Mouse (Mus musculus) spleen, adult 2 months (tissue): ENCODE measurements at regions not wholly inside any gene's neighbourhood (a gene's known extent, or its start where the extent isn't known, plus 50 kb on each side); places are given as distances from the start of the nearest gene placed in this dataset.

Experiments used
- CTCF ChIP-seq: fragments of 200-500 bp; IDR thresholded peaks from 2 replicates; pipeline ENCODE4 v1.5.1; 2011; ENCODE audit warnings: mild to moderate bottlenecking, inconsistent platforms; ENCODE audit not compliant: insufficient read depth, insufficient read length, insufficient replicate concordance; ENCODE audit errors: extremely low read depth
- POLR2A ChIP-seq: fragments of 200-500 bp; IDR thresholded peaks from 2 replicates; pipeline ENCODE4 v1.6.1; 2011; ENCODE audit warnings: low read depth, low read length, inconsistent platforms

DNA sequence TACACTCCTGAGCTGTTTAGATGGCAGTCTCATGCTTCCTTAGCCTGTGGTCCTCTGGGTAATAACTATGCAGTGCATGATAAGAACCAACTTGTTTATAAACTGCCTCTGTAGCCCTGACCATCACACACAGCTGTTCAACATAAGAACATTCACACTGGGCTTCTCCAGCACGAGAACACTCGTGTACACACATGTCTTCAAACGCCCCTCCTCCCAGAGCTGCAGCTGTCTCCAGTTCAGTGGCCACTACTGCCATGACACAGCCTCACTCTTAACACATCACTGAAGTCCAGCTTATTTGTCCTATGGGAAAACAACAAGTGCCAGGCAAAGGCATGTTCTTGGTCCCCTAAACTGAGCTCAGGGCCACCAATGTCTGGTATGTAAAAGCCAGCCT lies 152.9 kb downstream of the Hlx start:
- no peak for TF ChIP-seq POLR2A
- no peak for TF ChIP-seq CTCF
